Mouse (Mus musculus) CH12.LX (cell line): ENCODE results near the gene Begain.

ENCODE experiments used
- HCFC1 ChIP-seq: IDR thresholded peaks from 2 replicates; pipeline ENCODE4 v1.6.1; 2012; ENCODE audit warnings: low read depth, mild to moderate bottlenecking, inconsistent platforms, low read length, improper control_type of control experiment
- JUND ChIP-seq: conservative IDR thresholded peaks from 2 replicates; pipeline ENCODE4 v1.6.1; 2011; ENCODE audit warnings: low read depth, low read length, improper control_type of control experiment
- POLR2A ChIP-seq: IDR thresholded peaks from 2 replicates; pipeline ENCODE4 v1.6.1; 2011; ENCODE audit warnings: low read depth, mild to moderate bottlenecking, improper control_type of control experiment, low read length
- POLR2AphosphoS2 ChIP-seq: IDR thresholded peaks from 2 replicates; pipeline ENCODE4 v1.6.1; 2011; ENCODE audit warnings: low read depth, low read length, improper control_type of control experiment
- USF1 ChIP-seq: IDR thresholded peaks from 2 replicates; pipeline ENCODE4 v1.6.1; 2014; ENCODE audit warnings: low read depth, mild to moderate bottlenecking, inconsistent platforms, low read length, improper control_type of control experiment

- TF ChIP-seq USF1: no peak
- no peak for TF ChIP-seq JUND
- TF ChIP-seq POLR2A: no peak
- TF ChIP-seq POLR2AphosphoS2: no peak
- TF ChIP-seq HCFC1: no peak
These were observed 18.1 kb upstream of the Begain start for GRCm38 (mm10) chr12:109086111-109086510.
